Mouse (Mus musculus) kidney, postnatal 25 days (tissue): ENCODE results near the gene Rhox12.

Source experiments
- DNase-seq, 2 experiments: peaks; one replicate each; pipeline ENCODE4 v3.0.0; 2021; ENCODE audit warnings: mixed read lengths in 2 of 2

Gene Rhox12

GRCm38 (mm10) chrX:38110807-38111206 is at the start of gene Rhox12:
Rhox12 (minus strand) TSS chrX:38110907.
- no peak for DNase-seq

GRCm38 (mm10) chrX:38159097-38159496 is 48.4 kb upstream of the Rhox12 start:
- DNase-seq, result no peak

GRCm38 (mm10) chrX:38121478-38121877 is 10.8 kb upstream of the Rhox12 start:
- no peak for DNase-seq

DNA sequence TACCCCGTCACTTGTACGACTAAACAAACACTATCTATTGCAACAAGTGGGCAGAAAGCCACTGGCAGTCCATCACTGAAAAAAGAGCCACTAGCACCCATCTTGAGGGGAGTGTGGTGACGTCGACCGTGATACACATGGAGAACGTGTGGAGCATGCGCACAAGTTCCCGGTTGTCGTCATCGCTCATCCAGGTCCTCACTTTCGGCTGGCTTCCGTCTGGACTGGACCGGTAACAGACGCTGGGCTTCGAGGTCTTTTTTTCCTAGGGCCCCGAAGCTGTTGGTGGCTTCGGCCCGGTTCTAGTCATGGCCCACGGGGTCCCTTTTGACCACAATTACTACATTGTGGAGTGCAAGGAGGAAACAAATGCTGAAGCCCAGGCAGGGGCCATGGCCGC is 10.3 kb upstream of the Rhox12 start, which contains the start of gene Rhox13:
TSS of gene Rhox13 (plus strand) at position 238 of the 400 bp plus-strand sequence.
- DNase-seq, result no peak

DNA sequence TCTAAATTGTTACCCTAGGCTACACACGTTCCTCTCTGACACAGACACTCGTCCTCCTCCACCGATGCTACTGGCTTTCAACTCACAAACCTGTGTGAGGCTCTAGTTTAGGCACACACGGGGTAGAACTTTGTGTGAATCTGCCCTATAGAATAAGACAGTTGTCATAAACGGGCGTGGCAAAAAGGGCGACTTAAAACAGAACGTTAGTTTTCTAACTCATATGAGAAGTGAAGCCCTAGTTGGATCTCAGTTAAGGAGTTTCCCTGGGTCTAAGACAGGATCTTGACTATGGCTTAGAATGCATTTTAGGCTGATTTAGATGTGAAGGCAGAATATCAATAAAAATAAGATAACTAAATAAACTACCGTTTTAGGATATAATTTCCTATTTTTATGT is 25.7 kb downstream of the Rhox12 start, which contains the start of gene Rhox11:
TSS of gene Rhox11 (minus strand) at position 101 of the 400 bp plus-strand sequence.
- DNase-seq, result no peak

- DNase-seq, result peak; percentile 49 to 64
Measured at GRCm38 (mm10) chrX:38084226-38084625, 26.5 kb downstream of the Rhox12 start.

DNA sequence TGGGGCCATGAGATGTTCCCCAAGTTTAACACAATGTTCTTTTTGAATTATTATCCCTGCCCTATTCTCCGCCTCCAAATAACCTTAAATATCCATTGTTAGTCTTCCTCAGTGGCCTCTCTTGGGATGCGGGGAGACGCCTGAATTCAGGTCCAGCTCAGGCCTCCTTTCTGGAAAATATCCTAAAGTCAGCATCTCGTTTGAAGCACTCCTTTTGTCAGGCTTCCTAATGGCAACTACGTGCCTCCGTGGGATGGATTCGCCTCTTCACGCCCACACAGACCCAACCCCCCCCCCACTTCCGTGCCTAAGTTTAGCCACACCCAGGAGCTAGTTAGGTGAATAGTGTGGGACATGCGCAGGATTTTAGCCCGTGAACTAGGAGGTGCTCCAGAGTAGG is 44.5 kb downstream of the Rhox12 start, which contains the start of gene Rhox10:
TSS of gene Rhox10 (plus strand) at position 301 of the 400 bp plus-strand sequence.
- DNase-seq, result no peak

GRCm38 (mm10) chrX:38061544-38061943 is 49.2 kb downstream of the Rhox12 start:
- DNase-seq, result peak in 1 of 2 experiments; percentile 2
